Mouse (Mus musculus) G1E (cell line): Measurements from ENCODE around the gene Iqgap2.

Source experiments
- CTCF ChIP-seq: IDR thresholded peaks from 2 replicates; pipeline ENCODE4 v1.5.1; 2012; ENCODE audit warnings: low read depth, low read length, inconsistent platforms, mixed read lengths
- GATA1 ChIP-seq: IDR thresholded peaks from 2 replicates; pipeline ENCODE4 v1.6.1; 2012; ENCODE audit warnings: borderline replicate concordance, low read length, inconsistent platforms, mixed read lengths
- POLR2AphosphoS5 ChIP-seq: IDR thresholded peaks from 2 replicates; pipeline ENCODE4 v1.6.1; 2012; ENCODE audit warnings: low read depth, low read length, inconsistent platforms; ENCODE audit not compliant: insufficient replicate concordance
- TAL1 ChIP-seq: conservative IDR thresholded peaks from 2 replicates; pipeline ENCODE4 v1.6.1; 2012; ENCODE audit warnings: low read depth, low read length, inconsistent platforms, mixed read lengths

DNA sequence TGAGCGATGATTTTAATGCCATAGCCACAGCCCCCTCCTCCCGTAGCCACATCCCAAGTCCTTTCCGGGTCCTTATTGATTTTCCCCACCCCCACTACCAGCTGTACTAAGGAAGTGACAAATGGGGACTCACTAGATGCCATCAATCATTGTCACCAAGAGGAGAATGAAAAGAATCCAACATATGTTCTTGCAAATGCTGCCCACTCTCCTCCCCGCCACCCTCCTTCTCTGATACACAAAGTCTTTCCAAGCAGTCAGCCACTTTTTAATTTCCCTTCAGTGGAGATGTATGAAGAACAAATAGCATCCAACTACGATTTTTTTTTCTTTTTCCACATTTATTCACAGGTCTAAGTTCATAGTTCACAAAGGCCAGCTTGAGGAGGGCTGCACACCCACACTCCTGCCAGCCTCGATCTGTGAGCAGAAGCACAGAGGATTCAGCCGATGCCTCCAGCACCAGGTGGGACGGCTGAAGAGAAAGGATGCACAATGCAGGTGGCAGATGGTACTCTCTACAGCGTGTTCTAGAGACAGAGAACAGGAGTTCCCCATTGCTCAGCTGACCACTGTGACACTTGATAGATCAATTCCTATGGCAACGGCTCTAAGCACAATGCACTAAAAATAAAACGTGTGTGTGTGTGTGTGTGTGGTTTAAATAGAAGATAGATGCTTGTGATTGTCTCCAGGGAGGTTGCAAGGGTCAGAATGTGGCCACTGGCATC is 116.6 kb downstream of the Iqgap2 start:
- TF ChIP-seq CTCF = no peak
- TF ChIP-seq TAL1 = no peak
- no peak for TF ChIP-seq GATA1
- TF ChIP-seq POLR2AphosphoS5 = no peak
